Mouse (Mus musculus): Measurements from ENCODE around the gene Prss57. TPM values are rescaled to one million over a fixed set of nuclear protein-coding genes. Genes with fewer than 3 reads are reported as not detected.

Prss57 gene
- not detected for total RNA-seq (2021)
- long read RNA-seq, experiment 1: 0 reads
- long read RNA-seq, experiment 2: 0 reads

- no peak for DNase-seq
- H3K27ac ChIP-seq: no peak within 1 kb of the TSS
- intact Hi-C loops (cut with DNase I): no loop called here
- H3K4me3 ChIP-seq: no peak within 1 kb of the TSS
- TF ChIP-seq CTCF (IDR thresholded peaks at IDR 0.05): no peak
Measured at GRCm38 (mm10) chr10:79790861-79791260, at the start of gene Prss57. Prss57 (minus strand) TSS chr10:79790961.

GRCm38 (mm10) chr10:79840091-79840490 lies 49.3 kb upstream of the Prss57 start:
- DNase-seq: no peak
- no peak overlapping the region for H3K4me3 ChIP-seq
- intact Hi-C loops (cut with DNase I): no loop called here
- peak overlapping the region; percentile 90 for H3K27ac ChIP-seq
- TF ChIP-seq CTCF (IDR thresholded peaks at IDR 0.05): no peak

- Histone ChIP-seq H3K4me3 (no peak overlapping the region), H3K27ac (peak overlapping the region; percentile 35; the same call in 1 of the 2 replicates)
- DNase-seq: peak; percentile 14
- intact Hi-C loops (cut with DNase I): loop anchor here (2.0 to 10.0 kb wide), 3 partner anchors 15 to 119 kb away; partner anchors contain the start of gene Elane
- TF ChIP-seq CTCF (IDR thresholded peaks at IDR 0.05): no peak
Measured at GRCm38 (mm10) chr10:79838151-79838550, 47.4 kb upstream of the Prss57 start.

- TF ChIP-seq CTCF (IDR thresholded peaks at IDR 0.05): peak; percentile 32
- no peak overlapping the region for H3K27ac ChIP-seq
- intact Hi-C loops (cut with DNase I): loop anchor here (5.0 to 10.0 kb wide), 2 partner anchors 48 to 120 kb away; partner anchors contain the start of gene Elane
Measured at GRCm38 (mm10) chr10:79836918-79837317, 46.2 kb upstream of the Prss57 start.

GRCm38 (mm10) chr10:79834769-79835398 lies 44.1 kb upstream of the Prss57 start:
- DNase-seq: peak; percentile 82
- Histone ChIP-seq H3K4me3 (no peak overlapping the region), H3K27ac (no peak overlapping the region)
- intact Hi-C loops (cut with DNase I): loop anchor here (1.0 to 10.0 kb wide), 3 partner anchors 50 to 122 kb away; partner anchors contain the start of gene Elane
- TF ChIP-seq CTCF (IDR thresholded peaks at IDR 0.05): peak; percentile 90

More at GRCm38 (mm10) chr10:79836918-79837317, 46.2 kb upstream of the Prss57 start:
- H3K4me3 ChIP-seq: no peak overlapping the region
- no peak for DNase-seq

- intact Hi-C loops (cut with DNase I): loop anchor here (10.0 kb wide), 1 partner anchor 52 kb away; the partner anchor contains the start of gene Elane
- Histone ChIP-seq H3K4me3 (no peak overlapping the region), H3K27ac (no peak overlapping the region)
- no peak for DNase-seq
- TF ChIP-seq CTCF (IDR thresholded peaks at IDR 0.05): no peak
Measured at GRCm38 (mm10) chr10:79832786-79833181, 42.0 kb upstream of the Prss57 start.

- H3K27ac ChIP-seq: no peak overlapping the region
- no peak overlapping the region for H3K4me3 ChIP-seq
- DNase-seq: no peak
- no peak for TF ChIP-seq CTCF (IDR thresholded peaks at IDR 0.05)
- intact Hi-C loops (cut with DNase I): loop anchor here (10.0 kb wide), 1 partner anchor 53 kb away; the partner anchor contains the start of gene Elane
Measured at GRCm38 (mm10) chr10:79832026-79832785, 41.4 kb upstream of the Prss57 start.

- intact Hi-C loops (cut with DNase I): loop anchor here (10.0 kb wide), 1 partner anchor 53 kb away; the partner anchor contains the start of gene Elane
- no peak for DNase-seq
- no peak overlapping the region for H3K27ac ChIP-seq
- TF ChIP-seq CTCF (IDR thresholded peaks at IDR 0.05): no peak
- no peak overlapping the region for H3K4me3 ChIP-seq
Measured at GRCm38 (mm10) chr10:79831583-79831982, 40.8 kb upstream of the Prss57 start.

GRCm38 (mm10) chr10:79824413-79824812 lies 33.7 kb upstream of the Prss57 start:
- H3K4me3 ChIP-seq: peak overlapping the region; percentile 32
- no peak for DNase-seq
- TF ChIP-seq CTCF (IDR thresholded peaks at IDR 0.05): no peak
- H3K27ac ChIP-seq: peak overlapping the region; percentile 54
- intact Hi-C loops (cut with DNase I): no loop called here

GRCm38 (mm10) chr10:79823011-79823410 lies 32.2 kb upstream of the Prss57 start:
- DNase-seq: no peak
- no peak overlapping the region for H3K27ac ChIP-seq
- TF ChIP-seq CTCF (IDR thresholded peaks at IDR 0.05): no peak
- intact Hi-C loops (cut with DNase I): no loop called here
- no peak overlapping the region for H3K4me3 ChIP-seq

- H3K4me3 ChIP-seq: no peak overlapping the region
- intact Hi-C loops (cut with DNase I): no loop called here
- H3K27ac ChIP-seq: peak overlapping the region; percentile 24; the same call in 1 of the 2 replicates
- DNase-seq: no peak
- TF ChIP-seq CTCF (IDR thresholded peaks at IDR 0.05): no peak
Measured at GRCm38 (mm10) chr10:79822372-79822771, 31.6 kb upstream of the Prss57 start.

GRCm38 (mm10) chr10:79821731-79822130 lies 31.0 kb upstream of the Prss57 start:
- TF ChIP-seq CTCF (IDR thresholded peaks at IDR 0.05): no peak
- no peak overlapping the region for H3K27ac ChIP-seq
- no peak for DNase-seq
- intact Hi-C loops (cut with DNase I): no loop called here
- H3K4me3 ChIP-seq: no peak overlapping the region

- no peak for TF ChIP-seq CTCF (IDR thresholded peaks at IDR 0.05)
- intact Hi-C loops (cut with DNase I): no loop called here
- Histone ChIP-seq H3K27ac (no peak within 1 kb of the TSS), H3K4me3 (no peak within 1 kb of the TSS)
- DNase-seq: no peak
Measured at GRCm38 (mm10) chr10:79820782-79821181, 30.0 kb upstream of the Prss57 start, which contains the start of gene Misp. Misp (plus strand) TSS chr10:79820989.

All from gastrocnemius, adult 2 months (tissue).